Mouse (Mus musculus) MN1 (cell line): Measurements from ENCODE around the gene Fam185a.

Experiments used
- DNase-seq: peaks from one replicate; pipeline ENCODE4 v3.0.0-alpha.2; 2016; ENCODE audit warnings: low spot score

The Fam185a gene

DNA sequence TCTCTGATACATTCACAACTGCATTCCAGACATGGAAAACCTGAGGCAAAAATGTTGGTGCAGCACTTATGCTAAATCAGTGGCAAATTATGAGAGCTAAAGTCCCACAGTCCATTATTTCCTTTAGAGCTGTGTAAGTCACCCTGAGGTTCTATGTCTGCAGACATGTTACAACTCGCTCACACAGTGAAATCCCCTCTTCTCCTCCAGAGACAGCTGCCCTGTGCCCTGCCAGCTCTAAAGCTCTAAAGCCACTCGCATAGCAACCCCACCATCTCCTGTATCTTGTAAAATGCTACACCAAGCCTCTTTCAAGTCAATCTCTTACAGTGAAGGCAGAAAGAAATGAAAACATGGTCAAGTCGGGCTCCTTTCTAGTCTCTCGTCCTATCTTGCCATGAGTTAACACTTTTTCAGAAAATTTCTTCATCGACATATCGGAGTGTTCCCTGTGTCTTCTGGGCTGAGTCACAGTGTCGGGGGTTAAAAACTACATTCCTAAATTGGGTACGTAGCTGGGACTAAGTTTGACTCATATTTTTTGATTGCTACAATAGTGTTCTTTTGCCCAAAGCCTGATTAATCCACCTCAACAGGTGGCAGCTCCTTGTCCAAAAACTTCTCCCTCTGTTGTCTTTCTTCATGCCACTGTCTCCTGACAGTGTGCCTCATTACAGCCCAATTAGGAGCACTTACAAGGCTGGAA lies 68.7 kb downstream of the Fam185a start:
- no peak for DNase-seq

DNA sequence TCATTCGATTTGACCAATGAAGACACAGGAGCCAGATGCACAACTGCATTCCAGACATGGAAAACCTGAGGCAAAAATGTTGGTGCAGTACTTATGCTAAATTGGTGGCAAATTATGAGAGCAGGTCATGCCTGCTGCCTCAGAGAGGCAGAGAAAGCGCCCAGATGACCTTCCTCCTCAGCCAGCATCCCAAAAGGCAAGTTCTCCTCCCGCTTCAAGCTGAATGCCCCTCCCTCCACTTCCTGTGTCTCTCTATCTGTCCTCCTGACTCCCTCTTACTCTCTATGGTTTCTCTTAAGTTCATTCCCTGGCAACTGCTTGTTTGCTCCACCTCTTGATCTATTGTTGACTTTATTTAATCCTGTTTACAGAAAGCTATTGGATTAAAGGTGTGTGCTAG lies 70.0 kb downstream of the Fam185a start:
- DNase-seq: no peak

DNA sequence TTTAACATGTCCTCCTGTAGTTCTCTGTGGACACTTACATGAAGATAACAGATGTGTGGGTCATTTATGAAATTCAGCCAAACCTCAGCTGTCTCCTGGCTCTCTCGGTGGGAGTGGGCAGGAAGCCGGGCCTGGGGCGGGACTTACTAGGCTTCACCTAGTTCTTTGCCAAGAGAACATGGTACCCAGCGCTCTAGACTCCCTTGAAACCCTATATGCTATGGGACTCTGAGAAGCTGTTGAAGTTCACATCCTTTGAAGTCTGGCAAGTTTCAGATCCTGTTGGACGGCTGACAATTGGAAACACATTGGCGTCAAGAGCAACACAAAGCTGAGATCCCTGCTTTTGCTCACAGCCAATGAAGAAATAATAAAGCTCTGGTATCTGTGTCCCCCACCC lies 71.6 kb downstream of the Fam185a start:
- no peak for DNase-seq

DNA sequence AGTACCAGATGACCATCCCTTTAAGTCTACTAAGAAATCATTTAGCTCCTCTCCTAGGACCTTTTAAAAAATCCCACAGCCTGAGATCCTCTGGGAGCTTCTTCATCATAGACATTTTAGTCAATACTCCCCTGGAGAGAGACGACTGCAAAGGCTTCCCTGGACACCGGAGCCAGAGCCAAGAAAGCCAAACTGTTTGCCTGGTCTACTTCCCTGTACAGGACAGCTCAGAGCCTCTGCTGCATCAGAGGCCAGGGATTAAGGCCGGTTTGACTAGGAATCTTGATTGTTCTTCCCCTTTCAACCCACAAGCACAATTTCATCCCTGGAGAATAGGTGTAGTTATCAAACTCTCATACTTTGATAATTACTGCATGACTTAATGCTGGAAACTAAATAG lies 72.1 kb downstream of the Fam185a start:
- no peak for DNase-seq

DNA sequence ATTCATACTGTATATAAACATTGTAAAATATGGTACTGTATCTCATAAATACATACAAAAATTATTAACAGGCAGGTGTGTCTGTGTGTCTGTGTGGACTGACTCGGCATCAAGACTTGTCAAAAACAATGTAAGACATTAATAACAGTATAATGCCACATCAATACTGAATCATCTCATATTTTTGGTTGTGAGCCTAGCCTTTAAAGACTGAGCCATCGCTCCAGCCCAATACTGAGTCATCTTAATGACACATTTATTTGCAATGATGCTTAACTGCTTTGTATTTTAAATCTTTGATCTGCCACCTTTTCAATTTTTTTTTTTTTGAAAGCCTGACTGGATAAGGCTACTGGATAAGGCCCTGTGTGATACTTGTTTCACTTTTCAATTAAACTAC lies 73.7 kb downstream of the Fam185a start:
- no peak for DNase-seq

DNA sequence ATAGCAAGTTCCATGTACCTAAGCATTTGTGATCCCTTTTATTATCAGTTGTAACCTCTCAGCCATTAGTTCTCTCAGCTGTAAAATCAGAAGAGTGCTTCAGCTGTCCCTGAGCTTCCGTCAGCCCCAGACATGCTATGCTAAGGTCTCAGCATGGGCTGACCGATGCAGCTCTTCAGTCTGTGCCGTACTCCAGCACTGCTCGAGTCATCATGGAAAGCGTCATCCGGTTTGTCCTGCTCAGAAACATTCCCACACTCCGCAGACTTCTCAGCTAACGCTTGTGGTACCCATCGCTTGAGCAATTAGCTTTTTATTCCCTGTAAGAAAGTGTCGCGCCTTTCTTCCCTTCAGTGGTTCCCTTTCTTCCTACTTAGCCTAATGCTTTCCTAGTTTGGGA lies 74.2 kb downstream of the Fam185a start:
- DNase-seq: no peak

- no peak for DNase-seq
These were observed 75.4 kb downstream of the Fam185a start for GRCm38 (mm10) chr5:21500133-21500532.

- no peak for DNase-seq
These were observed 76.2 kb downstream of the Fam185a start for GRCm38 (mm10) chr5:21500941-21501340.

GRCm38 (mm10) chr5:21502936-21503610 lies 78.3 kb downstream of the Fam185a start:
- DNase-seq: no peak

DNA sequence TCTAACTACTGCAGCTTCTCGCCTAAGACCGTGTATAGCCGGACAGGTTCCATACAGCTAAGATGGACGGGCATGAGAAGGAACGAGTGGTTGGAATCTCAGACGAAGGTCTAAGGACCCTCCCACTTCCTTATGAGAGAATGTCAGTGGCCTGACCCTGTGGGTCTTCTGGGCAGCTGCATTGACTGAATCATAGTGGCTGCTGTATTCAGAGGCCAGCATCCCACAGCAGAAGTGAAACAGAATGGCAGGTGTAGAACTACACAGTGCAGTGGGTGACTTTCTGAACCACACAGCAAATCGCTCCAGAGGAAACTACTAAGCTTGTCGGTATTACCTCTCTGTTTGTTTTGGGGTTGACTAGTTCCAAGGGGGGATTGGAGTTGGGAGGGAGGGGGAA lies 80.4 kb downstream of the Fam185a start:
- DNase-seq: no peak

- DNase-seq: no peak
These were observed 82.1 kb downstream of the Fam185a start for GRCm38 (mm10) chr5:21506887-21507286.

DNA sequence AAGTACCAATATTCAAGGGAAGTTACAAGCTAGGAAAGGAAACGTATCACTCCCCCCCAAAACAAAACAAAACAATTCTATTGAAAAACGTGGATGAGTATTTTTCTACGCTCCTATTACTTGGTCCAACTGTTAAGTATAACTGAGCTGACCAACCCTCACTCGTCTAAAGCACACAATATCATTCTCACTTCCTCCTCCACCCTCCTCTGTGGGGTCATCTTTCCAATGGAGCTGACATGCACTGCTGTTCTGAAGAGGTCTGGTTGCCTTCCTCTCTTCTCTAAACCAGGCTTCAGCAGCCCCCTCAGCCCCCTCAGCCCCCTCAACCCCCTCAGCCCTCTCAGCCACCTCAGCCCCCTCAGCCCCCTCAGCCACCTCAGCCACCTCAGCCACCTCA lies 85.0 kb downstream of the Fam185a start:
- DNase-seq: no peak

DNA sequence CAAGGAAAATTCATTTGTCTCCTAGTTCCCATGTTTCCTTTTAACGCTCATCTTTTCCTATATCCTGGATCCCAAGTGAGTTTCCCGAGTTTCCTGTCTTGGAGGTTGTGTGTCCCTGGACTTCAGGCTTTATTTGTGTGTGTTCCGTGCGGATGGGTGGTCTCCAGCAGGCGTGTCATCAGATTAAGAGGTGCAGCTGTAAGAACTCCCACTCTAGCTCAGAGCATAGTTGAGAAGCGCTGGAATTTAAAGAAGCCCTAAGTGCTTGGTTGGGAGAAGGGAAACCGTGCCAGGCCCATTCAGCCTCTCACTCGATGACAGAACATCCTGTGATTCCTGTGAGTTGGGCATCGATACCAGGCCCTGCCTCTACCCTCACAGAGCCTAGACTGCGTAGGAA lies 88.6 kb downstream of the Fam185a start:
- DNase-seq: no peak

- DNase-seq: no peak
These were observed 92.8 kb downstream of the Fam185a start for GRCm38 (mm10) chr5:21517562-21517961.

- DNase-seq: no peak
These were observed 93.4 kb downstream of the Fam185a start for GRCm38 (mm10) chr5:21518207-21518606.

- DNase-seq: no peak
These were observed 94.4 kb downstream of the Fam185a start for GRCm38 (mm10) chr5:21519166-21519565.

GRCm38 (mm10) chr5:21526835-21527485 lies 102.2 kb downstream of the Fam185a start:
- no peak for DNase-seq

GRCm38 (mm10) chr5:21527488-21527911 lies 102.7 kb downstream of the Fam185a start:
- DNase-seq: no peak

GRCm38 (mm10) chr5:21528068-21528842 lies 103.5 kb downstream of the Fam185a start:
- DNase-seq: peak; percentile 23

DNA sequence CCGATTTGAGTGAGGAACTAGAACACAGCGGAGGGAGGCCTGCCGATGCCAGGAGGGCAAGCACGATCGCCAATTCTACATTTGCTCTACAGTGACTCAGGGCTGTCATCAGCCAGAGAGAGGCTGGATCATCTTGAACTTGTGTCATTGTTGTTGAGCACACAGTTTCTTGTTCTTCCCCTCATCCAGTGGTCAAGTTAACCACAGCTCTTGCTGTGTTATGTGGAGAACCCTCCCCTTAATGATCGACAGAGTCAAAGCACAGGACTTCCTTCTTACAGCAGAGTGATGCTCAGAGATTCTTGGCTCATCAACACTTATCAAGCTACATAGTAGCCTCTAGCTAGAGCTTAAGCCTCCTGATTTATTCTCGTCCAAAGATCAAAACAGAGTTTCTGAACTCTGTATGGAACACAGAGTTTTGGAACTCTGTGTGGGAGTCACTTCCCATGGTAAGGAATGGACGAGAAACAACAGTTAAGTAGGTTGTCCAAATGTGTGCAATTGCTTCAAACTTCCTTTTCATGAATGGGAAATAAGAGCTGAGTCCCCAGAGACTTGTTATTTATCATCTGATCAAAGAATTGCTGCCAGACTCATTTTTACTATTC lies 104.5 kb downstream of the Fam185a start:
- no peak for DNase-seq
